Mouse (Mus musculus) NIH3T3 (cell line): Measurements from ENCODE around the gene Nvl.

ENCODE experiments used
- DNase-seq: peaks from one replicate; pipeline ENCODE4 v3.0.0-alpha.2; 2012; ENCODE audit warnings: low read depth

Nvl gene

GRCm38 (mm10) chr1:181068344-181068743 lies 75.7 kb downstream of the Nvl start:
- no peak for DNase-seq

GRCm38 (mm10) chr1:181064648-181065047 lies 79.4 kb downstream of the Nvl start:
- no peak for DNase-seq

GRCm38 (mm10) chr1:181063991-181064390 lies 80.0 kb downstream of the Nvl start:
- DNase-seq = no peak

- DNase-seq = no peak
Measured at GRCm38 (mm10) chr1:181061784-181062485, 82.1 kb downstream of the Nvl start.

GRCm38 (mm10) chr1:181052898-181053297 lies 91.1 kb downstream of the Nvl start:
- no peak for DNase-seq

GRCm38 (mm10) chr1:181050937-181051336 lies 93.1 kb downstream of the Nvl start, which contains the start of gene 9130409I23Rik:
TSS of gene 9130409I23Rik (plus strand) at chr1:181051237.
- no peak for DNase-seq

- DNase-seq = peak; percentile 42
Measured at GRCm38 (mm10) chr1:181049328-181049842, 94.6 kb downstream of the Nvl start.

- no peak for DNase-seq
Measured at GRCm38 (mm10) chr1:181047520-181047919, 96.5 kb downstream of the Nvl start.

- peak; percentile 76 for DNase-seq
Measured at GRCm38 (mm10) chr1:181039652-181040051, 104.4 kb downstream of the Nvl start.

- DNase-seq = no peak
Measured at GRCm38 (mm10) chr1:181037623-181038022, 106.4 kb downstream of the Nvl start.
